Mouse (Mus musculus) natural killer cell, adult 2 months (primary cell): Measurements from ENCODE around the gene Gga3.

ENCODE experiments used
- DNase-seq, 2 experiments: peaks; one replicate each; pipeline ENCODE4 v3.0.0; 2022; ENCODE audit warnings: low spot score in 2 of 2

Gga3 gene

GRCm38 (mm10) chr11:115563406-115563805, 40.4 kb downstream of the Gga3 start:
- DNase-seq: peak in 1 of 2 experiments; percentile 15

GRCm38 (mm10) chr11:115555717-115556116, 48.1 kb downstream of the Gga3 start:
- DNase-seq: no peak

GRCm38 (mm10) chr11:115552783-115553182, 51.1 kb downstream of the Gga3 start:
- DNase-seq: peak; percentile 13 to 41

GRCm38 (mm10) chr11:115543571-115543970, 60.3 kb downstream of the Gga3 start:
- DNase-seq: no peak

- peak; percentile 35 to 46 for DNase-seq
These were observed 65.8 kb downstream of the Gga3 start for GRCm38 (mm10) chr11:115538045-115538444.

- peak; percentile 23 to 27 for DNase-seq
These were observed 66.8 kb downstream of the Gga3 start for GRCm38 (mm10) chr11:115536856-115537568.

GRCm38 (mm10) chr11:115536038-115536681, 67.7 kb downstream of the Gga3 start, which contains the start of gene Sumo2:
Gene Sumo2, minus strand, starts transcription at chr11:115536276.
- peak; percentile 97 to 99 for DNase-seq

- peak; percentile 75 to 77 for DNase-seq
These were observed 68.3 kb downstream of the Gga3 start for GRCm38 (mm10) chr11:115535401-115536037.

GRCm38 (mm10) chr11:115534759-115535371, 69.0 kb downstream of the Gga3 start:
- DNase-seq: peak in 1 of 2 experiments; percentile 21
